Mouse (Mus musculus): Measurements from ENCODE around the gene Napb. TPM values are rescaled to one million over a fixed set of nuclear protein-coding genes. Genes with fewer than 3 reads are reported as not detected.

Gene Napb
- total and polyA plus RNA-seq, 2 experiments from 2014 or later: 76.3 to 142 TPM

GRCm38 (mm10) chr2:148750058-148750457, 17.8 kb upstream of the Napb start, which contains the start of gene Cstl1:
Cstl1 (plus strand) TSS chr2:148750358.
- 78% methylated on average over 1 of the region's 1 CpGs for WGBS

GRCm38 (mm10) chr2:148743846-148744407, 11.7 kb upstream of the Napb start:
- no peak overlapping the region for H3K4me2 ChIP-seq (ENCODE audit: low read depth)
- H3K36me3 ChIP-seq (ENCODE audit: insufficient read depth): no peaks in the 10 kb centered on the region
- no peak for DNase-seq
- no peak for TF ChIP-seq CTCF (IDR thresholded peaks at IDR 0.05; ENCODE audit: low read depth)
- no peak overlapping the region for H3K4me3 ChIP-seq (ENCODE audit: low read depth, low read length)
- no peaks in the 10 kb centered on the region for H3K9me3 ChIP-seq (ENCODE audit: low read length)
- no peak overlapping the region for H3K9ac ChIP-seq
- H3K4me1 ChIP-seq (ENCODE audit: insufficient read depth): no peaks in the 10 kb centered on the region
- WGBS: 84% methylated on average over 3 of the region's 3 CpGs
- no peaks in the 10 kb centered on the region for H3K27me3 ChIP-seq (ENCODE audit: insufficient read depth, low read length)
- ATAC-seq: no peak
- no peak overlapping the region for H3K27ac ChIP-seq (ENCODE audit: low read depth, low read length)

More at GRCm38 (mm10) chr2:148750058-148750457, 17.8 kb upstream of the Napb start, which contains the start of gene Cstl1:
- Histone ChIP-seq H3K4me3 (ENCODE audit: low read depth, low read length) (no peak within 1 kb of the TSS), H3K36me3 (ENCODE audit: insufficient read depth) (no peaks in the 10 kb centered on the region), H3K9ac (no peak within 1 kb of the TSS), H3K4me2 (ENCODE audit: low read depth) (no peak within 1 kb of the TSS), H3K4me1 (ENCODE audit: insufficient read depth) (no peaks in the 10 kb centered on the region), H3K27me3 (ENCODE audit: insufficient read depth, low read length) (no peaks in the 10 kb centered on the region), H3K9me3 (ENCODE audit: low read length) (no peaks in the 10 kb centered on the region), H3K27ac (ENCODE audit: low read depth, low read length) (no peak within 1 kb of the TSS)
- DNase-seq: no peak
- TF ChIP-seq CTCF (IDR thresholded peaks at IDR 0.05; ENCODE audit: low read depth): no peak
- ATAC-seq: no peak

- no peak overlapping the region for H3K27ac ChIP-seq (ENCODE audit: low read depth, low read length)
- ATAC-seq: peak; percentile 71
- 34% methylated on average over 3 of the region's 3 CpGs for whole genome bisulfite sequencing
These were observed 10.7 kb upstream of the Napb start for GRCm38 (mm10) chr2:148743001-148743400.

GRCm38 (mm10) chr2:148731614-148732326, 497 bp downstream of the Napb start:
- Histone ChIP-seq H3K27me3 (ENCODE audit: insufficient read depth, low read length) (no peaks in the 10 kb centered on the region), H3K36me3 (ENCODE audit: insufficient read depth) (no peaks in the 10 kb centered on the region), H3K4me1 (ENCODE audit: insufficient read depth) (peaks cover 10% of the 10 kb centered on the region; the same call in 1 of the 2 replicates), H3K9ac (peak overlapping the region; percentile 72), H3K9me3 (ENCODE audit: low read length) (no peaks in the 10 kb centered on the region), H3K4me2 (ENCODE audit: low read depth) (peak overlapping the region; percentile 89), H3K27ac (ENCODE audit: low read depth, low read length) (peak overlapping the region; percentile 57), H3K4me3 (ENCODE audit: low read depth, low read length) (peak overlapping the region; percentile 62)
- peak; percentile 68 for ATAC-seq
- no peak for DNase-seq
- 2% methylated on average over 35 of the region's 35 CpGs for WGBS
- no peak for TF ChIP-seq CTCF (IDR thresholded peaks at IDR 0.05; ENCODE audit: low read depth)

More at GRCm38 (mm10) chr2:148743001-148743400, 10.7 kb upstream of the Napb start:
- no peak overlapping the region for H3K9ac ChIP-seq
- H3K36me3 ChIP-seq (ENCODE audit: insufficient read depth): no peaks in the 10 kb centered on the region
- H3K4me2 ChIP-seq (ENCODE audit: low read depth): no peak overlapping the region
- no peaks in the 10 kb centered on the region for H3K4me1 ChIP-seq (ENCODE audit: insufficient read depth)
- no peak for TF ChIP-seq CTCF (IDR thresholded peaks at IDR 0.05; ENCODE audit: low read depth)
- H3K9me3 ChIP-seq (ENCODE audit: low read length): no peaks in the 10 kb centered on the region
- no peaks in the 10 kb centered on the region for H3K27me3 ChIP-seq (ENCODE audit: insufficient read depth, low read length)
- peak; percentile 61 for DNase-seq
- no peak overlapping the region for H3K4me3 ChIP-seq (ENCODE audit: low read depth, low read length)

- no peak for TF ChIP-seq CTCF (IDR thresholded peaks at IDR 0.05; ENCODE audit: low read depth)
- 80% methylated on average over 2 of the region's 2 CpGs for WGBS
- H3K9ac ChIP-seq: no peak overlapping the region
These were observed 12.8 kb downstream of the Napb start for GRCm38 (mm10) chr2:148719271-148719995.

GRCm38 (mm10) chr2:148717072-148717471, 15.2 kb downstream of the Napb start:
- Histone ChIP-seq H3K9ac (no peak overlapping the region), H3K4me1 (ENCODE audit: insufficient read depth) (no peaks in the 10 kb centered on the region), H3K4me2 (ENCODE audit: low read depth) (no peak overlapping the region), H3K36me3 (ENCODE audit: insufficient read depth) (peaks cover 4% of the 10 kb centered on the region), H3K9me3 (ENCODE audit: low read length) (no peaks in the 10 kb centered on the region), H3K27me3 (ENCODE audit: insufficient read depth, low read length) (no peaks in the 10 kb centered on the region), H3K4me3 (ENCODE audit: low read depth, low read length) (no peak overlapping the region), H3K27ac (ENCODE audit: low read depth, low read length) (no peak overlapping the region)
- ATAC-seq (no peak), DNase-seq (no peak)
- no peak for TF ChIP-seq CTCF (IDR thresholded peaks at IDR 0.05; ENCODE audit: low read depth)
- whole genome bisulfite sequencing: 56% methylated on average over 2 of the region's 2 CpGs

More at GRCm38 (mm10) chr2:148719271-148719995, 12.8 kb downstream of the Napb start:
- Histone ChIP-seq H3K27me3 (ENCODE audit: insufficient read depth, low read length) (no peaks in the 10 kb centered on the region), H3K4me3 (ENCODE audit: low read depth, low read length) (no peak overlapping the region), H3K4me2 (ENCODE audit: low read depth) (no peak overlapping the region), H3K9me3 (ENCODE audit: low read length) (no peaks in the 10 kb centered on the region), H3K36me3 (ENCODE audit: insufficient read depth) (no peaks in the 10 kb centered on the region), H3K4me1 (ENCODE audit: insufficient read depth) (no peaks in the 10 kb centered on the region), H3K27ac (ENCODE audit: low read depth, low read length) (no peak overlapping the region)
- DNase-seq (no peak), ATAC-seq (no peak)

Measured in forebrain, postnatal 0 days (tissue).